Mouse (Mus musculus) spleen, adult 2 months (tissue): ENCODE measurements around the gene Wee2.

Experiments
- CTCF ChIP-seq: fragments of 200-500 bp; IDR thresholded peaks from 2 replicates; pipeline ENCODE4 v1.5.1; 2011; ENCODE audit warnings: mild to moderate bottlenecking, inconsistent platforms; ENCODE audit not compliant: insufficient read depth, insufficient read length, insufficient replicate concordance; ENCODE audit errors: extremely low read depth
- POLR2A ChIP-seq: fragments of 200-500 bp; IDR thresholded peaks from 2 replicates; pipeline ENCODE4 v1.6.1; 2011; ENCODE audit warnings: low read depth, low read length, inconsistent platforms

GRCm38 (mm10) chr6:40441755-40442154, 2.9 kb downstream of the Wee2 start:
- TF ChIP-seq CTCF (0 out of 2 replicates have a peak, but pooled peaks have one; percentile 5), POLR2A (no peak)
